Mouse (Mus musculus) neural tube, embryonic 14.5 days (tissue): ENCODE measurements around the gene Rexo5. TPM values are rescaled to one million over a fixed set of nuclear protein-coding genes. Genes with fewer than 3 reads are reported as not detected.

Experiments used
- ATAC-seq: fragments of 200-750 bp; cut with Nextera tagmentation; 2 replicates; pipeline ENCODE4 v1.8.0; 2017; ENCODE audit warnings: low read depth, mild to moderate bottlenecking, moderate TSS enrichment, moderate library complexity
- H3K27ac ChIP-seq: fragments of 300-500 bp; sonication (generic); 2 replicates; pipeline ENCODE4 v1.5.1; 2014; ENCODE audit warnings: low read depth, mild to moderate bottlenecking, control low read depth, low read length, moderate library complexity, mixed read lengths
- H3K27me3 ChIP-seq: fragments of 300-500 bp; sonication (generic); 2 replicates; pipeline ENCODE4 v1.6.1; 2014; ENCODE audit warnings: low read length; ENCODE audit not compliant: control insufficient read depth, insufficient read depth
- H3K36me3 ChIP-seq: fragments of 300-500 bp; sonication (generic); 2 replicates; pipeline ENCODE4 v1.6.1; 2014; ENCODE audit warnings: low read length, mixed read lengths; ENCODE audit not compliant: control insufficient read depth, insufficient read depth
- H3K4me1 ChIP-seq: fragments of 300-500 bp; sonication (generic); 2 replicates; pipeline ENCODE4 v1.6.1; 2014; ENCODE audit warnings: low read length; ENCODE audit not compliant: control insufficient read depth, insufficient read depth
- H3K4me2 ChIP-seq: fragments of 300-500 bp; sonication (generic); 2 replicates; pipeline ENCODE4 v1.6.1; 2014; ENCODE audit warnings: mild to moderate bottlenecking, low read depth, low read length, control low read depth
- H3K4me3 ChIP-seq: fragments of 300-500 bp; sonication (generic); 2 replicates; pipeline ENCODE4 v1.5.1; 2014; ENCODE audit warnings: low read depth, low read length, control low read depth, mixed read lengths
- H3K9ac ChIP-seq: fragments of 300-500 bp; sonication (generic); replicated peaks from 2 replicates; pipeline ENCODE4 v1.6.1; 2014; ENCODE audit warnings: low read depth, mild to moderate bottlenecking, control low read depth, low read length, mixed read lengths
- H3K9me3 ChIP-seq: fragments of 300-500 bp; sonication (generic); 2 replicates; pipeline ENCODE4 v1.6.1; 2016; ENCODE audit warnings: low read length; ENCODE audit not compliant: control insufficient read depth
- WGBS: fragments of 180-500 bp; shearing (Covaris S2); extraction: QIAGEN DNeasy Blood & Tissue Kit; methylation state at CpG from one replicate; pipeline ENCODE4 v1.1.7; 2014; 5-methylcytosine and 5-hydroxymethylcytosine counted together
- polyA plus RNA-seq: library from polyadenylated mRNA; unstranded; fragments of >200 nt; fragmentation: Nextera tagmentation; extraction: Ambion mirVana; gene quantifications from 2 replicates; pipeline ENCODE4 v1.2.1, GENCODE M21; 2014

Gene Rexo5
- polyA plus RNA-seq, 1 experiment from 2014 or later, result 14.3 TPM

GRCm38 (mm10) chr7:119862167-119862566, 68.4 kb downstream of the Rexo5 start:
- peak overlapping the region; percentile 52; the same call in 1 of the 2 replicates for H3K27ac ChIP-seq
- 33% methylated on average over 1 of the region's 1 CpGs for WGBS
- peaks cover 9% of the 10 kb centered on the region for H3K4me1 ChIP-seq
- H3K4me2 ChIP-seq, result no peak overlapping the region
- H3K36me3 ChIP-seq, result no peaks in the 10 kb centered on the region
- no peak overlapping the region for H3K4me3 ChIP-seq
- peak; percentile 33; the same call in 1 of the 2 replicates for ATAC-seq
- no peaks in the 10 kb centered on the region for H3K9me3 ChIP-seq
- H3K9ac ChIP-seq, result no peak overlapping the region
- no peaks in the 10 kb centered on the region for H3K27me3 ChIP-seq

- no peak overlapping the region for H3K9ac ChIP-seq
- no peak for ATAC-seq
- H3K4me3 ChIP-seq, result no peak overlapping the region
- 94% methylated on average over 5 of the region's 5 CpGs for WGBS
- no peaks in the 10 kb centered on the region for H3K36me3 ChIP-seq
- H3K4me1 ChIP-seq, result peaks cover 9% of the 10 kb centered on the region
- no peaks in the 10 kb centered on the region for H3K9me3 ChIP-seq
- no peaks in the 10 kb centered on the region for H3K27me3 ChIP-seq
- no peak overlapping the region for H3K4me2 ChIP-seq
- H3K27ac ChIP-seq, result no peak overlapping the region
These were observed 70.7 kb downstream of the Rexo5 start for GRCm38 (mm10) chr7:119864500-119864899.

- Histone ChIP-seq H3K4me2 (no peak overlapping the region), H3K27me3 (no peaks in the 10 kb centered on the region), H3K36me3 (no peaks in the 10 kb centered on the region), H3K9me3 (no peaks in the 10 kb centered on the region), H3K27ac (no peak overlapping the region), H3K4me3 (no peak overlapping the region), H3K9ac (no peak overlapping the region), H3K4me1 (peaks cover 8% of the 10 kb centered on the region)
- WGBS, result 46% methylated on average over 1 of the region's 1 CpGs
- ATAC-seq, result no peak
These were observed 72.3 kb downstream of the Rexo5 start for GRCm38 (mm10) chr7:119866136-119866535.

- 100% methylated on average over 4 of the region's 4 CpGs for WGBS
These were observed 78.4 kb downstream of the Rexo5 start for GRCm38 (mm10) chr7:119872204-119872603.

GRCm38 (mm10) chr7:119873050-119873449, 79.2 kb downstream of the Rexo5 start:
- Histone ChIP-seq H3K4me3 (no peak overlapping the region), H3K4me2 (no peak overlapping the region), H3K9me3 (no peaks in the 10 kb centered on the region), H3K4me1 (no peaks in the 10 kb centered on the region), H3K27me3 (no peaks in the 10 kb centered on the region), H3K27ac (no peak overlapping the region), H3K9ac (no peak overlapping the region), H3K36me3 (no peaks in the 10 kb centered on the region)
- no peak for ATAC-seq
- 53% methylated on average over 2 of the region's 2 CpGs for WGBS

More at GRCm38 (mm10) chr7:119872204-119872603, 78.4 kb downstream of the Rexo5 start:
- no peaks in the 10 kb centered on the region for H3K4me1 ChIP-seq
- no peak overlapping the region for H3K4me2 ChIP-seq
- H3K9ac ChIP-seq, result no peak overlapping the region
- no peaks in the 10 kb centered on the region for H3K9me3 ChIP-seq
- no peak overlapping the region for H3K27ac ChIP-seq
- no peaks in the 10 kb centered on the region for H3K27me3 ChIP-seq
- H3K36me3 ChIP-seq, result no peaks in the 10 kb centered on the region
- no peak for ATAC-seq
- H3K4me3 ChIP-seq, result no peak overlapping the region

- no peak for ATAC-seq
- WGBS, result 59% methylated on average over 3 of the region's 3 CpGs
- H3K36me3 ChIP-seq, result no peaks in the 10 kb centered on the region
- H3K27me3 ChIP-seq, result no peaks in the 10 kb centered on the region
- no peak overlapping the region for H3K4me3 ChIP-seq
- no peaks in the 10 kb centered on the region for H3K4me1 ChIP-seq
- H3K9ac ChIP-seq, result no peak overlapping the region
- no peaks in the 10 kb centered on the region for H3K9me3 ChIP-seq
- no peak overlapping the region for H3K27ac ChIP-seq
- no peak overlapping the region for H3K4me2 ChIP-seq
These were observed 82.1 kb downstream of the Rexo5 start for GRCm38 (mm10) chr7:119875776-119876440.

GRCm38 (mm10) chr7:119879171-119879570, 85.4 kb downstream of the Rexo5 start:
- no peak overlapping the region for H3K9ac ChIP-seq
- ATAC-seq, result no peak
- 91% methylated on average over 4 of the region's 4 CpGs for WGBS
- H3K36me3 ChIP-seq, result no peaks in the 10 kb centered on the region
- no peak overlapping the region for H3K4me2 ChIP-seq
- H3K27me3 ChIP-seq, result no peaks in the 10 kb centered on the region
- H3K27ac ChIP-seq, result no peak overlapping the region
- H3K4me1 ChIP-seq, result no peaks in the 10 kb centered on the region
- no peak overlapping the region for H3K4me3 ChIP-seq
- no peaks in the 10 kb centered on the region for H3K9me3 ChIP-seq

GRCm38 (mm10) chr7:119880345-119880744, 86.5 kb downstream of the Rexo5 start:
- Histone ChIP-seq H3K27ac (no peak overlapping the region), H3K4me3 (no peak overlapping the region), H3K9me3 (no peaks in the 10 kb centered on the region), H3K27me3 (no peaks in the 10 kb centered on the region), H3K9ac (no peak overlapping the region), H3K4me1 (no peaks in the 10 kb centered on the region), H3K36me3 (no peaks in the 10 kb centered on the region), H3K4me2 (no peak overlapping the region)
- WGBS, result 89% methylated on average over 5 of the region's 5 CpGs
- ATAC-seq, result no peak

- Histone ChIP-seq H3K9me3 (no peaks in the 10 kb centered on the region), H3K4me1 (no peaks in the 10 kb centered on the region), H3K4me3 (no peak overlapping the region), H3K4me2 (no peak overlapping the region), H3K9ac (no peak overlapping the region), H3K36me3 (no peaks in the 10 kb centered on the region), H3K27ac (no peak overlapping the region), H3K27me3 (no peaks in the 10 kb centered on the region)
- 95% methylated on average over 2 of the region's 2 CpGs for WGBS
- no peak for ATAC-seq
These were observed 87.4 kb downstream of the Rexo5 start for GRCm38 (mm10) chr7:119881229-119881628.
